Mouse (Mus musculus) intestine, postnatal 0 days (tissue): ENCODE results near the gene Ilvbl. TPM values are rescaled to one million over a fixed set of nuclear protein-coding genes. Genes with fewer than 3 reads are reported as not detected.

Source experiments
- ATAC-seq: fragments of 200-750 bp; cut with Nextera tagmentation; 2 replicates; pipeline ENCODE4 v1.8.0; 2017; ENCODE audit warnings: mild to moderate bottlenecking, moderate TSS enrichment, moderate library complexity
- H3K27ac ChIP-seq: fragments of 300-500 bp; sonication (generic); 2 replicates; pipeline ENCODE4 v1.5.1; 2014; ENCODE audit warnings: mild to moderate bottlenecking, low read depth, low read length, moderate library complexity
- H3K27me3 ChIP-seq: fragments of 300-500 bp; sonication (generic); replicated peaks from 2 replicates; pipeline ENCODE4 v1.6.1; 2014; ENCODE audit warnings: low read length, mixed read lengths; ENCODE audit not compliant: control insufficient read depth, insufficient read depth
- H3K36me3 ChIP-seq: fragments of 300-500 bp; sonication (generic); 2 replicates; pipeline ENCODE4 v1.6.1; 2014; ENCODE audit warnings: mild to moderate bottlenecking, moderate library complexity; ENCODE audit not compliant: control insufficient read depth, insufficient read depth
- H3K4me1 ChIP-seq: fragments of 300-500 bp; sonication (generic); replicated peaks from 2 replicates; pipeline ENCODE4 v1.6.1; 2014; ENCODE audit warnings: antibody characterized with exemption, low read length, mixed read lengths; ENCODE audit not compliant: control insufficient read depth, insufficient read depth
- H3K4me2 ChIP-seq: fragments of 300-500 bp; sonication (generic); replicated peaks from 2 replicates; pipeline ENCODE4 v1.6.1; 2014; ENCODE audit warnings: low read depth, mild to moderate bottlenecking, moderate library complexity
- H3K4me3 ChIP-seq: fragments of 300-500 bp; sonication (generic); 2 replicates; pipeline ENCODE4 v1.5.1; 2014; ENCODE audit warnings: low read depth, low read length
- H3K9ac ChIP-seq: fragments of 300-500 bp; sonication (generic); 2 replicates; pipeline ENCODE4 v1.6.1; 2014; ENCODE audit warnings: mild to moderate bottlenecking, low read depth, low read length
- H3K9me3 ChIP-seq: fragments of 300-500 bp; sonication (generic); 2 replicates; pipeline ENCODE4 v1.6.1; 2016; ENCODE audit warnings: mixed run types; ENCODE audit not compliant: control insufficient read depth
- CTCF ChIP-seq: sonication (generic); IDR thresholded peaks from 2 replicates; pipeline ENCODE4 v1.5.1; 2016; ENCODE audit warnings: low read depth, mild to moderate bottlenecking, control low read depth, antibody characterized with exemption, moderate library complexity
- WGBS: fragments of 180-500 bp; shearing (Covaris S2); extraction: QIAGEN DNeasy Blood & Tissue Kit; methylation state at CpG from one replicate; pipeline ENCODE4 v1.1.7; 2014; 5-methylcytosine and 5-hydroxymethylcytosine counted together
- polyA plus RNA-seq: library from polyadenylated mRNA; unstranded; fragments of >200 nt; fragmentation: Nextera tagmentation; extraction: Ambion mirVana; gene quantifications from 2 replicates; pipeline ENCODE4 v1.2.1, GENCODE M21; 2015

Gene Ilvbl
- polyA plus RNA-seq, 1 experiment from 2014 or later, result 92.8 TPM

GRCm38 (mm10) chr10:78592856-78593379 is 18.8 kb downstream of the Ilvbl start:
- Histone ChIP-seq H3K27me3 (no peaks in the 10 kb centered on the region), H3K4me1 (0 out of 2 replicates have a peak, but pooled peaks cover 5% of the 10 kb centered on the region), H3K4me2 (no peak overlapping the region), H3K4me3 (no peak overlapping the region), H3K9ac (no peak overlapping the region), H3K36me3 (peaks cover 14% of the 10 kb centered on the region; the same call in 1 of the 2 replicates), H3K9me3 (no peaks in the 10 kb centered on the region), H3K27ac (no peak overlapping the region)
- ATAC-seq, result no peak
- 73% methylated on average over 4 of the region's 4 CpGs for WGBS
- no peak for TF ChIP-seq CTCF

- Histone ChIP-seq H3K27me3 (no peaks in the 10 kb centered on the region), H3K9ac (no peak overlapping the region), H3K4me3 (no peak overlapping the region), H3K36me3 (peaks cover 9% of the 10 kb centered on the region; the same call in 1 of the 2 replicates), H3K4me1 (0 out of 2 replicates have a peak, but pooled peaks cover 5% of the 10 kb centered on the region), H3K27ac (peak overlapping the region; percentile 76), H3K9me3 (no peaks in the 10 kb centered on the region), H3K4me2 (peak overlapping the region; percentile 21; the same call in 1 of the 2 replicates)
- ATAC-seq, result peak; percentile 71
- WGBS, result 45% methylated on average over 5 of the region's 5 CpGs
- TF ChIP-seq CTCF, result no peak
These were observed 19.6 kb downstream of the Ilvbl start for GRCm38 (mm10) chr10:78593736-78594135.

- H3K27ac ChIP-seq, result peak overlapping the region; percentile 76
- TF ChIP-seq CTCF, result no peak
- H3K9me3 ChIP-seq, result no peaks in the 10 kb centered on the region
- H3K4me1 ChIP-seq, result 0 out of 2 replicates have a peak, but pooled peaks cover 5% of the 10 kb centered on the region
- H3K9ac ChIP-seq, result no peak overlapping the region
- no peak overlapping the region for H3K4me3 ChIP-seq
- no peaks in the 10 kb centered on the region for H3K27me3 ChIP-seq
- peak overlapping the region; percentile 21; the same call in 1 of the 2 replicates for H3K4me2 ChIP-seq
- ATAC-seq, result peak; percentile 78
- WGBS, result 49% methylated on average over 6 of the region's 6 CpGs
- H3K36me3 ChIP-seq, result peaks cover 5% of the 10 kb centered on the region; the same call in 1 of the 2 replicates
These were observed 20.0 kb downstream of the Ilvbl start for GRCm38 (mm10) chr10:78594157-78594556.

- Histone ChIP-seq H3K4me3 (no peak overlapping the region), H3K4me1 (0 out of 2 replicates have a peak, but pooled peaks cover 5% of the 10 kb centered on the region), H3K9ac (no peak overlapping the region), H3K27ac (peak overlapping the region; percentile 76; the same call in 1 of the 2 replicates), H3K4me2 (peak overlapping the region; percentile 21; the same call in 1 of the 2 replicates), H3K27me3 (no peaks in the 10 kb centered on the region), H3K36me3 (0 out of 2 replicates have a peak, but pooled peaks cover under 1% of the 10 kb centered on the region), H3K9me3 (no peaks in the 10 kb centered on the region)
- TF ChIP-seq CTCF, result no peak
- peak; percentile 41; the same call in 1 of the 2 replicates for ATAC-seq
These were observed 20.4 kb downstream of the Ilvbl start for GRCm38 (mm10) chr10:78594566-78594965.

- ATAC-seq, result no peak
- WGBS, result 80% methylated on average over 5 of the region's 5 CpGs
- Histone ChIP-seq H3K4me3 (no peak overlapping the region), H3K27me3 (no peaks in the 10 kb centered on the region), H3K27ac (no peak overlapping the region), H3K4me1 (no peaks in the 10 kb centered on the region), H3K4me2 (no peak overlapping the region), H3K9ac (no peak overlapping the region), H3K36me3 (no peaks in the 10 kb centered on the region), H3K9me3 (no peaks in the 10 kb centered on the region)
- TF ChIP-seq CTCF, result no peak
These were observed 25.7 kb downstream of the Ilvbl start for GRCm38 (mm10) chr10:78599865-78600264.

- no peak overlapping the region for H3K4me3 ChIP-seq
- H3K9me3 ChIP-seq, result no peaks in the 10 kb centered on the region
- TF ChIP-seq CTCF, result peak; percentile 72
- WGBS, result 45% methylated on average over 3 of the region's 3 CpGs
- no peaks in the 10 kb centered on the region for H3K36me3 ChIP-seq
- no peak overlapping the region for H3K4me2 ChIP-seq
- ATAC-seq, result no peak
- no peak overlapping the region for H3K9ac ChIP-seq
- H3K4me1 ChIP-seq, result no peaks in the 10 kb centered on the region
- no peaks in the 10 kb centered on the region for H3K27me3 ChIP-seq
- H3K27ac ChIP-seq, result no peak overlapping the region
These were observed 30.9 kb downstream of the Ilvbl start for GRCm38 (mm10) chr10:78605080-78605479.

GRCm38 (mm10) chr10:78607602-78608001 is 33.5 kb downstream of the Ilvbl start:
- Histone ChIP-seq H3K27ac (no peak overlapping the region), H3K4me2 (no peak overlapping the region), H3K9ac (no peak overlapping the region), H3K4me3 (no peak overlapping the region), H3K4me1 (no peaks in the 10 kb centered on the region), H3K9me3 (no peaks in the 10 kb centered on the region), H3K27me3 (no peaks in the 10 kb centered on the region), H3K36me3 (no peaks in the 10 kb centered on the region)
- TF ChIP-seq CTCF, result no peak
- ATAC-seq, result no peak
- WGBS, result 68% methylated on average over 3 of the region's 3 CpGs
